Mouse (Mus musculus) CH12.LX (cell line): ENCODE results near the gene Kalrn. TPM values are rescaled to one million over a fixed set of nuclear protein-coding genes. Genes with fewer than 3 reads are reported as not detected.

Experiments used
- DNase-seq: peaks from one replicate; pipeline ENCODE4 v3.0.0-alpha.2; 2013; ENCODE audit errors: extremely low read depth
- H3K27ac ChIP-seq: 2 replicates; pipeline ENCODE4 v1.5.1; 2012; ENCODE audit warnings: low read depth, mild to moderate bottlenecking, control low read depth, moderate library complexity; ENCODE audit not compliant: insufficient read depth
- H3K27me3 ChIP-seq: replicated peaks from 2 replicates; pipeline ENCODE3; 2012; ENCODE audit warnings: inconsistent platforms
- H3K36me3 ChIP-seq, 2 experiments: replicated peaks in 1 of 2; 2 replicates each; pipeline versions ENCODE3 to v1.6.1; 2012; ENCODE audit warnings: inconsistent platforms in 1 of 2, low read length in 1 of 2, mild to moderate bottlenecking in 1 of 2, mixed read lengths in 1 of 2, moderate library complexity in 1 of 2; ENCODE audit not compliant: control insufficient read depth in 1 of 2, insufficient read depth in 1 of 2
- H3K4me1 ChIP-seq, 2 experiments: 2 replicates each; pipeline ENCODE4 v1.6.1; 2012; ENCODE audit warnings: inconsistent platforms in 1 of 2, moderate library complexity in 1 of 2; ENCODE audit not compliant: insufficient read depth in 2 of 2, control insufficient read depth in 1 of 2
- H3K4me2 ChIP-seq: 2 replicates; pipeline ENCODE4 v1.6.1; 2012; ENCODE audit warnings: low read depth, mild to moderate bottlenecking, control low read depth; ENCODE audit not compliant: poor library complexity, insufficient read depth, severe bottlenecking
- H3K4me3 ChIP-seq, 3 experiments: fragments of 150-350 bp in 1 of 3; sonication (generic) in 1 of 3; replicated peaks in 1 of 3; 2 replicates each; pipeline versions ENCODE3 to v1.5.1; 2011 to 2012; ENCODE audit warnings: low read depth in 2 of 3, low read length in 2 of 3, mild to moderate bottlenecking in 2 of 3, moderate library complexity in 2 of 3, control low read depth in 1 of 3, improper control_type of control experiment in 1 of 3, inconsistent platforms in 1 of 3, mixed read lengths in 1 of 3; ENCODE audit not compliant: poor library complexity in 1 of 3
- H3K79me2 ChIP-seq: replicated peaks from 2 replicates; pipeline ENCODE4 v1.6.1; 2012; ENCODE audit warnings: mild to moderate bottlenecking, moderate library complexity; ENCODE audit not compliant: control insufficient read depth, poor library complexity, insufficient read depth, severe bottlenecking; ENCODE audit errors: extremely low read depth
- H3K9ac ChIP-seq: 2 replicates; pipeline ENCODE4 v1.6.1; 2012; ENCODE audit warnings: low read depth, mild to moderate bottlenecking, control low read depth, moderate library complexity; ENCODE audit not compliant: insufficient read depth
- H3K9me3 ChIP-seq: replicated peaks from 2 replicates; pipeline ENCODE3; 2012; ENCODE audit warnings: low read length, inconsistent platforms, mixed read lengths
- CHD1 ChIP-seq: IDR thresholded peaks from 2 replicates; pipeline ENCODE4 v1.6.1; 2012; ENCODE audit warnings: low read depth, low read length, improper control_type of control experiment, inconsistent platforms
- E2F4 ChIP-seq: IDR thresholded peaks from 2 replicates; pipeline ENCODE4 v1.6.1; 2011; ENCODE audit warnings: low read depth, low read length, improper control_type of control experiment; ENCODE audit not compliant: insufficient replicate concordance
- JUND ChIP-seq: conservative IDR thresholded peaks from 2 replicates; pipeline ENCODE4 v1.6.1; 2011; ENCODE audit warnings: low read depth, low read length, improper control_type of control experiment
- MAX ChIP-seq: IDR thresholded peaks from 2 replicates; pipeline ENCODE4 v1.6.1; 2011; ENCODE audit warnings: low read length, improper control_type of control experiment
- MAZ ChIP-seq: IDR thresholded peaks from 2 replicates; pipeline ENCODE4 v1.6.1; 2012; ENCODE audit warnings: low read depth, mild to moderate bottlenecking, inconsistent platforms, low read length, improper control_type of control experiment, moderate library complexity
- MEF2A ChIP-seq: IDR thresholded peaks from 2 replicates; pipeline ENCODE4 v1.6.1; 2014; ENCODE audit warnings: low read depth, mild to moderate bottlenecking, inconsistent platforms, low read length, improper control_type of control experiment, borderline replicate concordance
- MXI1 ChIP-seq: IDR thresholded peaks from 2 replicates; pipeline ENCODE4 v1.6.1; 2011; ENCODE audit warnings: mild to moderate bottlenecking, low read depth, low read length, improper control_type of control experiment
- NELFE ChIP-seq: IDR thresholded peaks from 2 replicates; pipeline ENCODE4 v1.6.1; 2011; ENCODE audit warnings: low read depth, low read length, improper control_type of control experiment
- PAX5 ChIP-seq: IDR thresholded peaks from 2 replicates; pipeline ENCODE4 v1.6.1; 2012; ENCODE audit warnings: low read length, inconsistent platforms, mixed read lengths
- POLR2AphosphoS2 ChIP-seq: IDR thresholded peaks from 2 replicates; pipeline ENCODE4 v1.6.1; 2011; ENCODE audit warnings: low read depth, low read length, improper control_type of control experiment
- RAD21 ChIP-seq: IDR thresholded peaks from 2 replicates; pipeline ENCODE4 v1.6.1; 2011; ENCODE audit warnings: low read depth, mild to moderate bottlenecking, low read length, improper control_type of control experiment, moderate library complexity
- RCOR1 ChIP-seq: conservative IDR thresholded peaks from 2 replicates; pipeline ENCODE4 v1.6.1; 2012; ENCODE audit warnings: low read depth, mild to moderate bottlenecking, inconsistent platforms, low read length, improper control_type of control experiment
- TCF12 ChIP-seq: IDR thresholded peaks from 2 replicates; pipeline ENCODE4 v1.6.1; 2014; ENCODE audit warnings: low read depth, mild to moderate bottlenecking, inconsistent platforms, low read length, improper control_type of control experiment
- USF1 ChIP-seq: IDR thresholded peaks from 2 replicates; pipeline ENCODE4 v1.6.1; 2014; ENCODE audit warnings: low read depth, mild to moderate bottlenecking, inconsistent platforms, low read length, improper control_type of control experiment
- USF2 ChIP-seq: conservative IDR thresholded peaks from 2 replicates; pipeline ENCODE4 v1.6.1; 2011; ENCODE audit warnings: low read depth, low read length, improper control_type of control experiment
- ZC3H11A ChIP-seq: IDR thresholded peaks from 2 replicates; pipeline ENCODE4 v1.6.1; 2012; ENCODE audit warnings: low read depth, mild to moderate bottlenecking, inconsistent platforms, low read length, improper control_type of control experiment
- ZKSCAN1 ChIP-seq: IDR thresholded peaks from 2 replicates; pipeline ENCODE4 v1.6.1; 2012; ENCODE audit warnings: low read depth, inconsistent platforms, low read length, improper control_type of control experiment, borderline replicate concordance
- ZNF384 ChIP-seq: IDR thresholded peaks from 2 replicates; pipeline ENCODE4 v1.6.1; 2012; ENCODE audit warnings: low read depth, low read length, improper control_type of control experiment, inconsistent platforms
- dilution Hi-C: fragments of 300-500 bp; cut with MboI; formaldehyde crosslinking; loops from 2 replicates; pipeline ENCODE4 v1.14.3; 2020; ENCODE audit warnings: low sequenced_read_pairs; ENCODE audit not compliant: extremely low pct_unique_long_range_greater_than_20kb, extremely low pct_ligation_motif_present
- in situ Hi-C: fragments of 300-500 bp; cut with MboI; formaldehyde crosslinking; loops from 3 replicates; pipeline ENCODE4 v1.14.3; 2019; ENCODE audit warnings: low sequenced_read_pairs, low pct_ligation_motif_present, low pct_unique_long_range_greater_than_20kb, mixed read lengths
- polyA plus RNA-seq: library from polyadenylated mRNA; unstranded; fragments of >175 nt; gene quantifications from 2 replicates; pipeline ENCODE4 v1.2.1, GENCODE M21; 2012; ENCODE audit warnings: low read depth; ENCODE audit not compliant: insufficient read length
- total RNA-seq, 2 experiments: library from RNA; depleted of rRNA; stranded (reverse); fragments of 300-350 nt in 1 of 2; fragments of >200 nt in 1 of 2; gene quantifications; 2 replicates each; pipeline ENCODE4 v1.2.3; 2012 to 2014

Kalrn gene
- total and polyA plus RNA-seq, 3 experiments: 0.08 to 0.09 TPM; not detected in 1

GRCm38 (mm10) chr16:34427654-34428053, 145.7 kb downstream of the Kalrn start:
- peaks cover 90% of the 10 kb centered on the region for H3K27me3 ChIP-seq
- dilution Hi-C loops: no loop called here

GRCm38 (mm10) chr16:34421473-34421872, 151.9 kb downstream of the Kalrn start:
- Histone ChIP-seq H3K9ac (no peak overlapping the region), H3K4me3 (no peak overlapping the region), H3K27ac (no peak overlapping the region), H3K4me1 (no peaks in the 10 kb centered on the region), H3K4me2 (no peak overlapping the region), H3K79me2 (no peaks in the 10 kb centered on the region), H3K9me3 (no peaks in the 10 kb centered on the region), H3K36me3 (no peaks in the 10 kb centered on the region), H3K27me3 (peaks cover 94% of the 10 kb centered on the region)
- TF ChIP-seq USF2 (no peak), MAX (no peak), MEF2A (no peak), NELFE (no peak), PAX5 (no peak)
- no peak for DNase-seq
- dilution Hi-C loops: no loop called here
- in situ Hi-C loops: no loop called here

More at GRCm38 (mm10) chr16:34427654-34428053, 145.7 kb downstream of the Kalrn start:
- in situ Hi-C loops: no loop called here
- Histone ChIP-seq H3K36me3 (no peaks in the 10 kb centered on the region), H3K4me2 (no peak overlapping the region), H3K79me2 (no peaks in the 10 kb centered on the region), H3K4me1 (no peaks in the 10 kb centered on the region), H3K9ac (no peak overlapping the region), H3K27ac (no peak overlapping the region), H3K9me3 (no peaks in the 10 kb centered on the region), H3K4me3 (no peak overlapping the region)
- TF ChIP-seq MAZ (no peak), E2F4 (no peak), ZNF384 (no peak), ZC3H11A (no peak), RAD21 (no peak), JUND (no peak), NELFE (no peak), PAX5 (no peak), USF1 (no peak), USF2 (no peak), MXI1 (no peak), RCOR1 (no peak), ZKSCAN1 (no peak), POLR2AphosphoS2 (no peak), CHD1 (no peak), TCF12 (no peak)
- no peak for DNase-seq
